Mouse (Mus musculus) bone marrow, adult 2 months (tissue): ENCODE results near the gene Wdtc1.

Experiments
- CTCF ChIP-seq: fragments of 200-500 bp; IDR thresholded peaks from 2 replicates; pipeline ENCODE4 v1.5.1; 2011; ENCODE audit warnings: low read length, control low read depth; ENCODE audit not compliant: control insufficient read depth, insufficient read depth
- POLR2A ChIP-seq: fragments of 200-500 bp; IDR thresholded peaks from 2 replicates; pipeline ENCODE4 v1.6.1; 2011; ENCODE audit warnings: low read depth, mild to moderate bottlenecking, control low read depth, low read length, borderline replicate concordance; ENCODE audit not compliant: control insufficient read depth

DNA sequence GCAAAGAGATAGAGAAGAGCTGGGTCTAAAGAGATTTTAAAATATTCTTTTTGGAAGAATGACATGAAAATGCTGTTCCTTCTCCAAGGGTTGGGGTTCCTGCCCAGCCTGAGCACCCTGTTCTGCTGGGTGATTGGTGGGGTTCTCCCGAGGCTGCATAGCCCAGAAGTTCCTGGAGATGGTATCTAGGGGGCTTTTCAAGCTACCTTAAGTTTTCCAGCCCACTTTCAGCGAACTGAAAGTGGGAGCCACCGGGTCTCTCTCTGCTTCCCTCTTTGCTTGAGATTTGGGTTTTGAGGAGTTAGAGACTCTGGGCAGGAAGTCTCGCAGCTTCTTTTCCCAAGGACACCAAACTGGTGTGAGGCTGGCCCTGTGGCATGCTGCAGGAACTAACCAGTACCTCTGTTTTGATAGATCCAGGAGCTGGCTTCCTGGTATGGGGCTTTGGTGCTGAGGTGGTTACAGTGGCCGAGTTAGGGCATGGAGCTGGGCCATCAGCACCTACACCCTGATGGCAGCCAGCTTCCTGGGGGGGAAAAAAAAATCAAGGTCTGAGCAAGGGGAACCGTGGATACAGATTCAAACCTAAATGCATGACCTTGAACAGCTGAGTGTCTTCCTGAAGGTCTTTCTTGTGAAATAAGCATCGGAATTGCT, 18.5 kb upstream of the Wdtc1 start:
- no peak for TF ChIP-seq CTCF
- no peak for TF ChIP-seq POLR2A
